Mouse (Mus musculus) hindbrain, embryonic 12.5 days (tissue): ENCODE data around the gene Mcf2l. TPM values are rescaled to one million over a fixed set of nuclear protein-coding genes. Genes with fewer than 3 reads are reported as not detected.
A peak's percentile ranks its signal among the peaks of the same experiment; 100 is the strongest.

ENCODE experiments used
- ATAC-seq: fragments of 200-750 bp; cut with Nextera tagmentation; 2 replicates; pipeline ENCODE4 v1.8.0; 2017; ENCODE audit warnings: moderate TSS enrichment; ENCODE audit not compliant: low FRiP score
- H3K27ac ChIP-seq: fragments of 300-500 bp; sonication (generic); 2 replicates; pipeline ENCODE4 v1.5.1; 2016; ENCODE audit warnings: mild to moderate bottlenecking
- H3K27me3 ChIP-seq: fragments of 300-500 bp; sonication (generic); 2 replicates; pipeline ENCODE4 v1.6.1; 2016; ENCODE audit warnings: mild to moderate bottlenecking
- H3K36me3 ChIP-seq: fragments of 300-500 bp; sonication (generic); 2 replicates; pipeline ENCODE4 v1.6.1; 2016; ENCODE audit warnings: mild to moderate bottlenecking
- H3K4me1 ChIP-seq: fragments of 300-500 bp; sonication (generic); 2 replicates; pipeline ENCODE4 v1.6.1; 2016
- H3K4me2 ChIP-seq: fragments of 300-500 bp; sonication (generic); replicated peaks from 2 replicates; pipeline ENCODE4 v1.6.1; 2016; ENCODE audit warnings: mild to moderate bottlenecking
- H3K4me3 ChIP-seq: fragments of 300-500 bp; sonication (generic); 2 replicates; pipeline ENCODE4 v1.5.1; 2016; ENCODE audit warnings: mild to moderate bottlenecking
- H3K9ac ChIP-seq: fragments of 300-500 bp; sonication (generic); 2 replicates; pipeline ENCODE4 v1.6.1; 2016; ENCODE audit warnings: mild to moderate bottlenecking, moderate library complexity
- H3K9me3 ChIP-seq: fragments of 300-500 bp; sonication (generic); replicated peaks from 2 replicates; pipeline ENCODE4 v1.6.1; 2016; ENCODE audit warnings: mild to moderate bottlenecking
- WGBS: fragments of 180-500 bp; shearing (Covaris S2); methylation state at CpG from one replicate; pipeline ENCODE4 v1.1.7; 2016; 5-methylcytosine and 5-hydroxymethylcytosine counted together
- polyA plus RNA-seq: library from polyadenylated mRNA; unstranded; fragments of >200 nt; fragmentation: Nextera tagmentation; extraction: Ambion mirVana; gene quantifications from 2 replicates; pipeline ENCODE4 v1.2.1, GENCODE M21; 2016

Mcf2l gene
- polyA plus RNA-seq, 1 experiment from 2014 or later = 98.3 TPM

- no peak for ATAC-seq
- Histone ChIP-seq H3K9me3 (no peaks in the 10 kb centered on the region), H3K4me3 (no peak overlapping the region), H3K27ac (no peak overlapping the region), H3K36me3 (peaks cover 57% of the 10 kb centered on the region), H3K4me1 (no peaks in the 10 kb centered on the region), H3K27me3 (no peaks in the 10 kb centered on the region), H3K4me2 (no peak overlapping the region), H3K9ac (no peak overlapping the region)
- 91% methylated on average over 16 of the region's 16 CpGs for WGBS
Observed at GRCm38 (mm10) chr8:12844347-12844950, 29.2 kb upstream of the Mcf2l start.

- no peak overlapping the region for H3K9ac ChIP-seq
- H3K36me3 ChIP-seq = peaks cover 77% of the 10 kb centered on the region
- H3K4me1 ChIP-seq = no peaks in the 10 kb centered on the region
- no peak for ATAC-seq
- H3K27ac ChIP-seq = no peak overlapping the region
- H3K27me3 ChIP-seq = no peaks in the 10 kb centered on the region
- H3K4me2 ChIP-seq = no peak overlapping the region
- H3K4me3 ChIP-seq = no peak overlapping the region
- WGBS = 95% methylated on average over 6 of the region's 6 CpGs
- H3K9me3 ChIP-seq = no peaks in the 10 kb centered on the region
Observed at GRCm38 (mm10) chr8:12846447-12846846, 27.2 kb upstream of the Mcf2l start.

GRCm38 (mm10) chr8:12851241-12851640, 22.4 kb upstream of the Mcf2l start:
- ATAC-seq = no peak
- WGBS = 87% methylated on average over 10 of the region's 10 CpGs

GRCm38 (mm10) chr8:12856038-12856437, 17.6 kb upstream of the Mcf2l start:
- Histone ChIP-seq H3K4me1 (no peaks in the 10 kb centered on the region), H3K36me3 (peaks cover 24% of the 10 kb centered on the region), H3K4me3 (no peak overlapping the region), H3K27ac (no peak overlapping the region), H3K9me3 (no peaks in the 10 kb centered on the region), H3K4me2 (no peak overlapping the region), H3K27me3 (no peaks in the 10 kb centered on the region), H3K9ac (no peak overlapping the region)
- 71% methylated on average over 15 of the region's 15 CpGs for WGBS
- no peak for ATAC-seq

More at GRCm38 (mm10) chr8:12851241-12851640, 22.4 kb upstream of the Mcf2l start:
- Histone ChIP-seq H3K4me1 (no peaks in the 10 kb centered on the region), H3K9me3 (no peaks in the 10 kb centered on the region), H3K4me2 (no peak overlapping the region), H3K4me3 (no peak overlapping the region), H3K27me3 (no peaks in the 10 kb centered on the region), H3K9ac (no peak overlapping the region), H3K36me3 (peaks cover 37% of the 10 kb centered on the region), H3K27ac (no peak overlapping the region)

GRCm38 (mm10) chr8:12863061-12863460, 10.5 kb upstream of the Mcf2l start:
- Histone ChIP-seq H3K4me2 (no peak overlapping the region), H3K36me3 (peaks cover 46% of the 10 kb centered on the region), H3K9me3 (no peaks in the 10 kb centered on the region), H3K4me1 (no peaks in the 10 kb centered on the region), H3K27me3 (no peaks in the 10 kb centered on the region), H3K9ac (no peak overlapping the region), H3K4me3 (no peak overlapping the region), H3K27ac (no peak overlapping the region)
- no peak for ATAC-seq
- 86% methylated on average over 3 of the region's 3 CpGs for WGBS

- Histone ChIP-seq H3K4me1 (no peaks in the 10 kb centered on the region), H3K4me2 (no peak overlapping the region), H3K27ac (no peak overlapping the region), H3K9ac (no peak overlapping the region), H3K27me3 (no peaks in the 10 kb centered on the region), H3K36me3 (peaks cover 41% of the 10 kb centered on the region), H3K9me3 (no peaks in the 10 kb centered on the region), H3K4me3 (no peak overlapping the region)
- ATAC-seq = no peak
- 86% methylated on average over 14 of the region's 14 CpGs for WGBS
Observed at GRCm38 (mm10) chr8:12863608-12864007, 10.0 kb upstream of the Mcf2l start.

GRCm38 (mm10) chr8:12865790-12866189, 7.8 kb upstream of the Mcf2l start:
- Histone ChIP-seq H3K27me3 (no peaks in the 10 kb centered on the region), H3K36me3 (peaks cover 33% of the 10 kb centered on the region), H3K4me3 (no peak overlapping the region), H3K9me3 (no peaks in the 10 kb centered on the region), H3K4me1 (peaks cover 1% of the 10 kb centered on the region), H3K27ac (no peak overlapping the region), H3K9ac (no peak overlapping the region), H3K4me2 (no peak overlapping the region)
- 0 out of 2 replicates have a peak, but pooled peaks have one; percentile 27 for ATAC-seq
- 60% methylated on average over 6 of the region's 6 CpGs for WGBS

GRCm38 (mm10) chr8:12869661-12870060, 3.9 kb upstream of the Mcf2l start:
- ATAC-seq = no peak
- Histone ChIP-seq H3K9me3 (no peaks in the 10 kb centered on the region), H3K9ac (no peak overlapping the region), H3K27me3 (0 out of 2 replicates have a peak, but pooled peaks cover 3% of the 10 kb centered on the region), H3K4me2 (no peak overlapping the region), H3K4me3 (no peak overlapping the region), H3K27ac (no peak overlapping the region), H3K4me1 (peaks cover 26% of the 10 kb centered on the region), H3K36me3 (no peaks in the 10 kb centered on the region)
- 82% methylated on average over 3 of the region's 3 CpGs for WGBS

GRCm38 (mm10) chr8:12870656-12871055, 3.0 kb upstream of the Mcf2l start:
- whole genome bisulfite sequencing = 86% methylated on average over 5 of the region's 5 CpGs
- Histone ChIP-seq H3K4me3 (no peak overlapping the region), H3K27ac (no peak overlapping the region), H3K9me3 (no peaks in the 10 kb centered on the region), H3K36me3 (no peaks in the 10 kb centered on the region), H3K4me2 (no peak overlapping the region), H3K4me1 (peaks cover 34% of the 10 kb centered on the region), H3K27me3 (0 out of 2 replicates have a peak, but pooled peaks cover 3% of the 10 kb centered on the region), H3K9ac (no peak overlapping the region)
- ATAC-seq = no peak

GRCm38 (mm10) chr8:12871461-12871860, 2.1 kb upstream of the Mcf2l start:
- H3K9me3 ChIP-seq = no peaks in the 10 kb centered on the region
- 2% methylated on average over 5 of the region's 5 CpGs for WGBS
- ATAC-seq = peak; percentile 27; the same call in 1 of the 2 replicates
- peak overlapping the region; percentile 76 for H3K27ac ChIP-seq
- no peak overlapping the region for H3K4me3 ChIP-seq
- no peaks in the 10 kb centered on the region for H3K36me3 ChIP-seq
- H3K9ac ChIP-seq = 0 out of 2 replicates have a peak overlapping the region, but pooled peaks have one; percentile 38
- H3K4me1 ChIP-seq = peaks cover 42% of the 10 kb centered on the region
- H3K27me3 ChIP-seq = 0 out of 2 replicates have a peak, but pooled peaks cover 3% of the 10 kb centered on the region
- H3K4me2 ChIP-seq = peak overlapping the region; percentile 13; the same call in 1 of the 2 replicates

GRCm38 (mm10) chr8:12872983-12873356, 636 bp upstream of the Mcf2l start:
- peak overlapping the region; percentile 66 for H3K4me2 ChIP-seq
- H3K4me3 ChIP-seq = peak overlapping the region; percentile 42
- peaks cover 45% of the 10 kb centered on the region for H3K4me1 ChIP-seq
- no peak; the same call in none of the 2 replicates for ATAC-seq
- H3K9ac ChIP-seq = 0 out of 2 replicates have a peak overlapping the region, but pooled peaks have one; percentile 67
- 0 out of 2 replicates have a peak, but pooled peaks cover 3% of the 10 kb centered on the region for H3K27me3 ChIP-seq
- WGBS = 6% methylated on average over 9 of the region's 9 CpGs
- H3K9me3 ChIP-seq = no peaks in the 10 kb centered on the region
- no peak overlapping the region for H3K27ac ChIP-seq
- H3K36me3 ChIP-seq = no peaks in the 10 kb centered on the region

- H3K4me3 ChIP-seq = peak overlapping the region; percentile 42
- WGBS = 22% methylated on average over 8 of the region's 8 CpGs
- H3K4me2 ChIP-seq = peak overlapping the region; percentile 66
- no peaks in the 10 kb centered on the region for H3K36me3 ChIP-seq
- no peaks in the 10 kb centered on the region for H3K9me3 ChIP-seq
- peak overlapping the region; percentile 67 for H3K9ac ChIP-seq
- ATAC-seq = peak; percentile 51
- H3K4me1 ChIP-seq = peaks cover 45% of the 10 kb centered on the region
- 0 out of 2 replicates have a peak, but pooled peaks cover 3% of the 10 kb centered on the region for H3K27me3 ChIP-seq
- H3K27ac ChIP-seq = 0 out of 2 replicates have a peak overlapping the region, but pooled peaks have one; percentile 24
Observed at GRCm38 (mm10) chr8:12874194-12874791, 687 bp downstream of the Mcf2l start.
